Mouse (Mus musculus): Measurements from ENCODE around the gene Akt3. TPM values are rescaled to one million over a fixed set of nuclear protein-coding genes. Genes with fewer than 3 reads are reported as not detected.

The Akt3 gene
- polyA plus RNA-seq, 1 experiment: 46.6 TPM

- TF ChIP-seq CTCF (IDR thresholded peaks at IDR 0.05; ENCODE audit: extremely low read depth, insufficient read depth, low read length) (no peak), POLR2A (IDR thresholded peaks at IDR 0.05; ENCODE audit: extremely low read depth, insufficient read depth, low read length) (no peak)
- Histone ChIP-seq H3K4me3 (ENCODE audit: insufficient read depth, low read length) (no peak overlapping the region), H3K4me1 (ENCODE audit: control insufficient read depth, insufficient read depth, low read length) (peaks cover 13% of the 10 kb centered on the region), H3K27ac (ENCODE audit: insufficient read depth, low read length) (no peak overlapping the region)
Measured at GRCm38 (mm10) chr1:177011688-177012087, 246.3 kb downstream of the Akt3 start.

GRCm38 (mm10) chr1:177010607-177011302, 247.2 kb downstream of the Akt3 start:
- no peak for TF ChIP-seq CTCF (IDR thresholded peaks at IDR 0.05; ENCODE audit: extremely low read depth, insufficient read depth, low read length)
- H3K4me1 ChIP-seq (ENCODE audit: control insufficient read depth, insufficient read depth, low read length): peaks cover 10% of the 10 kb centered on the region
- H3K4me3 ChIP-seq (ENCODE audit: insufficient read depth, low read length): no peak overlapping the region
- no peak overlapping the region for H3K27ac ChIP-seq (ENCODE audit: insufficient read depth, low read length)

- H3K27ac ChIP-seq (ENCODE audit: insufficient read depth, low read length): no peak overlapping the region
- no peak overlapping the region for H3K4me3 ChIP-seq (ENCODE audit: insufficient read depth, low read length)
- peaks cover 9% of the 10 kb centered on the region for H3K4me1 ChIP-seq (ENCODE audit: control insufficient read depth, insufficient read depth, low read length)
- TF ChIP-seq POLR2A (IDR thresholded peaks at IDR 0.05; ENCODE audit: extremely low read depth, insufficient read depth, low read length) (no peak), CTCF (IDR thresholded peaks at IDR 0.05; ENCODE audit: extremely low read depth, insufficient read depth, low read length) (no peak)
Measured at GRCm38 (mm10) chr1:177010041-177010440, 248.0 kb downstream of the Akt3 start.

GRCm38 (mm10) chr1:177008777-177009176, 249.2 kb downstream of the Akt3 start:
- no peak overlapping the region for H3K4me3 ChIP-seq (ENCODE audit: insufficient read depth, low read length)
- TF ChIP-seq CTCF (IDR thresholded peaks at IDR 0.05; ENCODE audit: extremely low read depth, insufficient read depth, low read length): no peak
- no peak for TF ChIP-seq POLR2A (IDR thresholded peaks at IDR 0.05; ENCODE audit: extremely low read depth, insufficient read depth, low read length)
- H3K27ac ChIP-seq (ENCODE audit: insufficient read depth, low read length): no peak overlapping the region
- 0 out of 2 replicates have a peak, but pooled peaks cover 5% of the 10 kb centered on the region for H3K4me1 ChIP-seq (ENCODE audit: control insufficient read depth, insufficient read depth, low read length)

- no peak overlapping the region for H3K4me3 ChIP-seq (ENCODE audit: insufficient read depth, low read length)
- TF ChIP-seq POLR2A (IDR thresholded peaks at IDR 0.05; ENCODE audit: extremely low read depth, insufficient read depth, low read length) (no peak), CTCF (IDR thresholded peaks at IDR 0.05; ENCODE audit: extremely low read depth, insufficient read depth, low read length) (no peak)
- H3K4me1 ChIP-seq (ENCODE audit: control insufficient read depth, insufficient read depth, low read length): 0 out of 2 replicates have a peak, but pooled peaks cover 1% of the 10 kb centered on the region
- H3K27ac ChIP-seq (ENCODE audit: insufficient read depth, low read length): no peak overlapping the region
Measured at GRCm38 (mm10) chr1:177007405-177007804, 250.6 kb downstream of the Akt3 start.

- 0 out of 2 replicates have a peak, but pooled peaks cover 1% of the 10 kb centered on the region for H3K4me1 ChIP-seq (ENCODE audit: control insufficient read depth, insufficient read depth, low read length)
- no peak overlapping the region for H3K4me3 ChIP-seq (ENCODE audit: insufficient read depth, low read length)
- TF ChIP-seq POLR2A (IDR thresholded peaks at IDR 0.05; ENCODE audit: extremely low read depth, insufficient read depth, low read length) (no peak), CTCF (IDR thresholded peaks at IDR 0.05; ENCODE audit: extremely low read depth, insufficient read depth, low read length) (no peak)
- H3K27ac ChIP-seq (ENCODE audit: insufficient read depth, low read length): no peak overlapping the region
Measured at GRCm38 (mm10) chr1:177004041-177004741, 253.8 kb downstream of the Akt3 start.

- no peak overlapping the region for H3K4me3 ChIP-seq (ENCODE audit: insufficient read depth, low read length)
- 0 out of 2 replicates have a peak, but pooled peaks cover 3% of the 10 kb centered on the region for H3K4me1 ChIP-seq (ENCODE audit: control insufficient read depth, insufficient read depth, low read length)
- no peak overlapping the region for H3K27ac ChIP-seq (ENCODE audit: insufficient read depth, low read length)
- TF ChIP-seq CTCF (IDR thresholded peaks at IDR 0.05; ENCODE audit: extremely low read depth, insufficient read depth, low read length) (no peak), POLR2A (IDR thresholded peaks at IDR 0.05; ENCODE audit: extremely low read depth, insufficient read depth, low read length) (no peak)
Measured at GRCm38 (mm10) chr1:177002951-177003350, 255.1 kb downstream of the Akt3 start.

- H3K4me3 ChIP-seq (ENCODE audit: insufficient read depth, low read length): no peak overlapping the region
- H3K27ac ChIP-seq (ENCODE audit: insufficient read depth, low read length): no peak overlapping the region
- H3K4me1 ChIP-seq (ENCODE audit: control insufficient read depth, insufficient read depth, low read length): peaks cover 7% of the 10 kb centered on the region; the same call in 1 of the 2 replicates
- TF ChIP-seq POLR2A (IDR thresholded peaks at IDR 0.05; ENCODE audit: extremely low read depth, insufficient read depth, low read length) (no peak), CTCF (IDR thresholded peaks at IDR 0.05; ENCODE audit: extremely low read depth, insufficient read depth, low read length) (peak; percentile 21; the same call in 1 of the 2 replicates)
Measured at GRCm38 (mm10) chr1:176999011-176999410, 259.0 kb downstream of the Akt3 start.

GRCm38 (mm10) chr1:176997711-176998689, 260.0 kb downstream of the Akt3 start:
- Histone ChIP-seq H3K27ac (ENCODE audit: insufficient read depth, low read length) (no peak overlapping the region), H3K4me1 (ENCODE audit: control insufficient read depth, insufficient read depth, low read length) (peaks cover 7% of the 10 kb centered on the region; the same call in 1 of the 2 replicates)

More at GRCm38 (mm10) chr1:176997711-176998689, 260.0 kb downstream of the Akt3 start:
- TF ChIP-seq POLR2A (IDR thresholded peaks at IDR 0.05; ENCODE audit: extremely low read depth, insufficient read depth, low read length): no peak
- no peak for TF ChIP-seq CTCF (IDR thresholded peaks at IDR 0.05; ENCODE audit: extremely low read depth, insufficient read depth, low read length)
- H3K4me3 ChIP-seq (ENCODE audit: insufficient read depth, low read length): no peak overlapping the region

All from cortical plate, adult 2 months (tissue).